Mouse (Mus musculus) ES-E14 (cell line): ENCODE data around the gene Ebf1. TPM values are rescaled to one million over a fixed set of nuclear protein-coding genes. Genes with fewer than 3 reads are reported as not detected.

Experiments used
- DNase-seq: peaks from one replicate; pipeline ENCODE4 v3.0.0-alpha.2; 2013; ENCODE audit warnings: low read depth, low spot score
- H3K27ac ChIP-seq: 2 replicates; pipeline ENCODE4 v1.5.1; 2012; ENCODE audit warnings: low read depth, mild to moderate bottlenecking, low read length, moderate library complexity, mixed read lengths; ENCODE audit not compliant: poor library complexity, insufficient read depth, severe bottlenecking
- H3K36me3 ChIP-seq: 2 replicates; pipeline ENCODE4 v1.6.1; 2012; ENCODE audit warnings: mild to moderate bottlenecking, low read length, moderate library complexity, mixed read lengths; ENCODE audit not compliant: control insufficient read depth, poor library complexity, insufficient read depth, severe bottlenecking
- H3K4me1 ChIP-seq, 2 experiments: fragments of 150-350 bp in 1 of 2; sonication (generic) in 1 of 2; 2 replicates each; pipeline ENCODE4 v1.6.1; 2012; ENCODE audit warnings: low read length in 2 of 2, mild to moderate bottlenecking in 1 of 2, mixed read lengths in 1 of 2; ENCODE audit not compliant: control insufficient read depth in 2 of 2, insufficient read depth in 2 of 2, poor library complexity in 1 of 2
- H3K4me3 ChIP-seq, 2 experiments: fragments of 150-350 bp in 1 of 2; sonication (generic) in 1 of 2; 2 replicates each; pipeline ENCODE4 v1.5.1; 2012; ENCODE audit warnings: low read length in 2 of 2, low read depth in 1 of 2, mild to moderate bottlenecking in 1 of 2, mixed read lengths in 1 of 2; ENCODE audit not compliant: insufficient read depth in 1 of 2, poor library complexity in 1 of 2, severe bottlenecking in 1 of 2
- H3K9ac ChIP-seq: 2 replicates; pipeline ENCODE4 v1.6.1; 2012; ENCODE audit warnings: low read depth, mild to moderate bottlenecking, low read length, mixed read lengths; ENCODE audit not compliant: poor library complexity, insufficient read depth, severe bottlenecking
- H3K9me3 ChIP-seq: fragments of 150-350 bp; sonication (generic); 2 replicates; pipeline ENCODE4 v1.6.1; 2012; ENCODE audit warnings: low read depth, mild to moderate bottlenecking, low read length; ENCODE audit not compliant: control insufficient read depth, insufficient read depth
- CHD2 ChIP-seq: IDR thresholded peaks from 2 replicates; pipeline ENCODE4 v1.6.1; 2014; ENCODE audit warnings: mild to moderate bottlenecking, low read depth, low read length, inconsistent platforms
- HCFC1 ChIP-seq: IDR thresholded peaks from 2 replicates; pipeline ENCODE4 v1.6.1; 2012; ENCODE audit warnings: low read length, inconsistent platforms, borderline replicate concordance; ENCODE audit not compliant: insufficient read depth
- MAFK ChIP-seq: IDR thresholded peaks from 2 replicates; pipeline ENCODE4 v1.6.1; 2014; ENCODE audit warnings: mild to moderate bottlenecking, low read depth, low read length, inconsistent platforms; ENCODE audit not compliant: insufficient read depth
- ZC3H11A ChIP-seq: IDR thresholded peaks from 2 replicates; pipeline ENCODE4 v1.6.1; 2012; ENCODE audit warnings: low read depth, mild to moderate bottlenecking, inconsistent platforms, low read length, borderline replicate concordance
- ZNF384 ChIP-seq: IDR thresholded peaks from 2 replicates; pipeline ENCODE4 v1.6.1; 2012; ENCODE audit warnings: low read depth, low read length, inconsistent platforms
- in situ Hi-C, 2 experiments: fragments of 600-800 bp; cut with MboI; formaldehyde crosslinking; loops; one replicate each; pipeline ENCODE4 v1.15.1; 2025; ENCODE audit warnings: low sequenced_read_pairs in 2 of 2, inconsistent platforms in 1 of 2; ENCODE audit not compliant: unreplicated experiment in 2 of 2
- total RNA-seq: library from RNA; depleted of rRNA; stranded (reverse); fragments of 300-350 nt; gene quantifications from 2 replicates; pipeline ENCODE4 v1.2.3, GENCODE M21; 2012

The Ebf1 gene
- total RNA-seq, 1 experiment = 3.2 TPM

DNA sequence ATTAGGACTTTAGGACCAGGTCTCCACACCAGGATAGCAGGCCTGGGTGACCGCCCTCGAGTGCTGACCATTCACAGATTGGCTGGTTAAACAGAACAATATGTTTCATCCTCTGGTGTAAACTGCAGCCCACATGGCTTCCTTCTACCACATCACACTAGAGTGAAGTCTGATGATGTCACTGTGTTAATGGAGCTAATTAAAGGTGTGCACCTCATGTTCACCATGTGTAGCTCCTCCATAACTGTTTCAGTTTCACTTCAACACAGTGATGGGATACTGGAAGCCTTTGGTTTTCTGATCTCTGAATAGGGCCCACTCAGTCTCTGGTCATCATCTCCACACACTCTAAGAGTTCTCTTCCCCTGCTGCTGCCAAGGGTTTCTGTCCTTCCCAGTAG is 158.4 kb downstream of the Ebf1 start:
- no peak for DNase-seq
- TF ChIP-seq ZNF384 (no peak), CHD2 (no peak), ZC3H11A (no peak), MAFK (no peak), HCFC1 (no peak)
- no peak overlapping the region for H3K27ac ChIP-seq
- H3K4me1 ChIP-seq = 0 out of 4 replicates have a peak, but pooled peaks cover 0 to under 1% of the 10 kb centered on the region in 2 experiments
- H3K9ac ChIP-seq = no peak overlapping the region
- no peak overlapping the region for H3K4me3 ChIP-seq
- in situ Hi-C loops = no loop called here
- H3K36me3 ChIP-seq = no peaks in the 10 kb centered on the region
- H3K9me3 ChIP-seq = no peaks in the 10 kb centered on the region

DNA sequence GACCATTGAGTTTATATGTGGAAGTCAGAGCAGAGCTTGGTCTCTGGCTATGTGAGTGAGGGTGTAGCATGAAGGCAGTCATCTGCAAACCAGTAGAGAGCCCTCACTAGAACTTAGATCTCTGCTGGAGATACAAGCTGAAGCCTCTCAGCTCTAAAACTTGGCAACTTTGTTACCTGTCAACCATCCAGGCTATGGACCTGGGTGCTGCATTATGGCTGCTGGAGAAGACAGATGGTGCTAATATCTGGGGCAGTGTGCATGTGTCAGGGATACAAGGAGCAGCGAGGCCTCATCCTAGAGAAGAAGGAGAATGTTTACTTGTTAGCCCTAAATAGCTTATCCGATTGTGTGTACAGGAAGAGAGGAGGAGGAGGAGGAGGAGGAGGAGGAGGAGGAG is 159.4 kb downstream of the Ebf1 start:
- no peaks in the 10 kb centered on the region for H3K4me1 ChIP-seq
- in situ Hi-C loops = no loop called here
- no peaks in the 10 kb centered on the region for H3K9me3 ChIP-seq
- no peaks in the 10 kb centered on the region for H3K36me3 ChIP-seq
- no peak overlapping the region for H3K27ac ChIP-seq
- H3K4me3 ChIP-seq = no peak overlapping the region
- TF ChIP-seq MAFK (no peak), CHD2 (no peak), ZNF384 (no peak), HCFC1 (no peak), ZC3H11A (no peak)
- no peak for DNase-seq
- no peak overlapping the region for H3K9ac ChIP-seq

DNA sequence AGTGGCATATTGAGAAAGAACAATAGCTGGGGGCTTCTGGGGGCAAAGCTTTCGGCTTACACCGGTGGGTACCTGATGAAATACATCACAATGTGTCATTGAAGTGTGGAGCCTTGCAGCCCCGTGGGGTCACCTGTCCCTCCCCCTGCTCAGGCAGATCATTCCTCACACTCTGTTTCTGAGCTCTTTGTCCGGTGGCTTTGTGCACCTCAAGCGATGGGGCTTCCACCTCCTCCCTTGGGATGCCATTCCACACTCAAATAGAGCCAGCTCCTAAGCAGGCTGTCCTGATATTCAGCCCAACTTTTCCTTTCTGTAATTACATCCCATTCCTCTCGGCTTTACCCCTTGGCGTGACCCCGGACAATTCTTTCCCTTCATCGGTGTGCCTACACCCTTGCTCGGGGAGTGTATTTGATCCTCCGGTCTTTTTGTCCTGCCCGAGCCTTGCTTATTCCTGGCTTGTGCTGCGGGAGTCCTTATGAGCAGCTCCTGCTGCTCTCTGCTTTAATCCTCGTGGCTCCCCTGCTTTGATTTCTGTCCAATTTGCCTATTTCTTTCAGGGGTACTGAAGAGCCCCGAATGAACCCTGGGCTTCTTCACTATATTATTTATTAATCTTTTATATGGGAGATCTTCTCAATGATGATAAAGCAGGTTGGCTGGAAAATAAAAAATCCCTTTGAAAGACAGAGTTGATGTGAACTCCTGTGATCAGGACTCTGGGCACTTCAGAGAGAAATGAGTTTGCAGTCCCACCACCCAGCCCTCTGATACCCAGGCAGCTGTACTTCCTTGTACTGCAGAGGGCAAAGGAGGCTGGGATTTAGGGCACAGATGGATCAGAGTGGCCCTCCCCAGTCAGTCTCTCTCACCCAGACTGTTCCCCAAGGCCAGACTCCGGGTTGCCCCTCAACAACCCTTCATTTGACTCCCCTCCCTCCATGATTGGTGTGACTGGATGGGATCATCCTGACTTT is 160.5 kb downstream of the Ebf1 start:
- DNase-seq = no peak
- Histone ChIP-seq H3K9me3 (no peaks in the 10 kb centered on the region), H3K9ac (no peak overlapping the region), H3K4me3 (no peak overlapping the region), H3K27ac (no peak overlapping the region), H3K36me3 (no peaks in the 10 kb centered on the region), H3K4me1 (no peaks in the 10 kb centered on the region)
- in situ Hi-C loops = no loop called here
- TF ChIP-seq ZC3H11A (no peak), HCFC1 (no peak), ZNF384 (no peak), MAFK (no peak), CHD2 (no peak)

DNA sequence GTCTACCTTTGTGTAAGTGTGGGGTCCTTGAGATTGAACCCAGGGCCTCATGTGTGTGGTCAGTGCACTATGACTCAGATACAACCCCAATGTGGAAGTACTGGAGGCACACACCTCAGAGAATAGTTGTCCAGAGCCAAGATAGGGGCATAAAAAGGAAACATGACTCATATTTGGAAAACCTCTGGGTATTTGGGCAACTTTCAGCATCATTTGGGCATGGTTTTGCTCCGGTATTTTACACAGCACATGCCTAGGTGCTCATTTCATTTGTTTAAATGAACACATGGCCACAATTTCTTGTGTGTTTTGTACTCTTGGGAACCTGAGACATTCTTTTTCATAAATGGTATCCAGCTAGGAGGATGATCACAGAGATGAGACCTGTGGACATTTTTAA is 161.9 kb downstream of the Ebf1 start:
- no peaks in the 10 kb centered on the region for H3K9me3 ChIP-seq
- DNase-seq = no peak
- H3K27ac ChIP-seq = no peak overlapping the region
- H3K4me3 ChIP-seq = no peak overlapping the region
- no peaks in the 10 kb centered on the region for H3K4me1 ChIP-seq
- TF ChIP-seq CHD2 (no peak), ZNF384 (no peak), MAFK (no peak), HCFC1 (no peak), ZC3H11A (no peak)
- in situ Hi-C loops = no loop called here
- H3K36me3 ChIP-seq = no peaks in the 10 kb centered on the region
- H3K9ac ChIP-seq = no peak overlapping the region
